ENCODE assay signal across 8 mouse cellular contexts in genomic region chr17:33908331-33909076, GRCm38 (mm10). TPM values are rescaled to one million over a fixed set of nuclear protein-coding genes. Genes with fewer than 3 reads are reported as not detected.
DNase-seq lines count a peak whose midpoint lies in the region; ATAC-seq and TF ChIP-seq lines count a peak whose summit lies in the region.

No protein-coding gene starts in this region.

- H3K4me1 ChIP-seq in cerebellum, adult 2 months (ENCODE audit: control insufficient read depth, insufficient read depth, low read length), result no peaks in the 10 kb centered on the region; the same call in 1 of the 2 replicates
- H3K4me1 ChIP-seq in kidney, adult 2 months (ENCODE audit: control insufficient read depth, insufficient read depth, low read length), result peaks cover 4% of the 10 kb centered on the region; the same call in 1 of the 2 replicates
- peaks cover 14 to 17% of the 10 kb centered on the region in 2 experiments for H3K4me1 ChIP-seq in liver, embryonic 14.5 days (replicated peaks; ENCODE audit: control insufficient read depth in 2 of 2, insufficient read depth in 2 of 2, low read length in 1 of 2)
- peaks cover 22% of the 10 kb centered on the region for H3K4me1 ChIP-seq in neural tube, embryonic 12.5 days

- H3K27me3 ChIP-seq in cerebellum, adult 2 months (ENCODE audit: control insufficient read depth, insufficient read depth, low read length), result no peaks in the 10 kb centered on the region
- H3K27me3 ChIP-seq in kidney, adult 2 months (replicated peaks; ENCODE audit: control insufficient read depth, insufficient read depth, low read length), result no peaks in the 10 kb centered on the region
- no peaks in the 10 kb centered on the region for H3K27me3 ChIP-seq in liver, embryonic 14.5 days (ENCODE audit: control insufficient read depth, insufficient read depth, low read length)
- no peaks in the 10 kb centered on the region for H3K27me3 ChIP-seq in neural tube, embryonic 12.5 days (replicated peaks)

- TF ChIP-seq CTCF in cerebellum, adult 2 months (IDR thresholded peaks at IDR 0.05; ENCODE audit: borderline replicate concordance, insufficient read depth, low read depth, low read length), result no peak
- no peak for TF ChIP-seq CTCF in kidney, adult 2 months (conservative IDR thresholded peaks at IDR 0.05; ENCODE audit: insufficient read depth, insufficient read length, low read depth, low read length)
- TF ChIP-seq CTCF in liver, embryonic 14.5 days (IDR thresholded peaks at IDR 0.05; ENCODE audit: low read depth), result no peak

- peak overlapping the region; percentile 42 for H3K27ac ChIP-seq in cerebellum, adult 2 months (ENCODE audit: insufficient read depth, low read length)
- H3K27ac ChIP-seq in kidney, adult 2 months (ENCODE audit: insufficient read depth, low read depth, low read length), result peak overlapping the region; percentile 71
- peak overlapping the region; percentile 87 for H3K27ac ChIP-seq in liver, embryonic 14.5 days
- H3K27ac ChIP-seq in neural tube, embryonic 12.5 days, result peak overlapping the region; percentile 57

- under 1% methylated on average over 44 of the region's 44 CpGs for WGBS in cerebellum, adult 2 months
- under 1% methylated on average over 44 of the region's 44 CpGs for WGBS in kidney, adult 2 months
- WGBS in liver, embryonic 14.5 days (ENCODE audit: insufficient replicate concordance), result 1% methylated on average over 42 of the region's 44 CpGs
- under 1% methylated on average over 43 of the region's 44 CpGs for WGBS in neural tube, embryonic 12.5 days

- ATAC-seq in frontal cortex, adult (ENCODE audit: low TSS enrichment), result peak; percentile 52
- peak; percentile 57 for ATAC-seq in liver, embryonic 14.5 days (ENCODE audit: insufficient read depth)
- ATAC-seq in neural tube, embryonic 12.5 days (ENCODE audit: low FRiP score, low read depth), result peak; percentile 60

- no peak for TF ChIP-seq EP300 in liver, embryonic 14.5 days (IDR thresholded peaks at IDR 0.05; ENCODE audit: low read depth)

- peak overlapping the region; percentile 86 for H3K4me3 ChIP-seq in cerebellum, adult 2 months (replicated peaks; ENCODE audit: insufficient read depth, low read depth, low read length)
- peak overlapping the region; percentile 66 for H3K4me3 ChIP-seq in kidney, adult 2 months (ENCODE audit: insufficient read depth, low read depth, low read length)
- peak overlapping the region; percentile 73 to 97 for H3K4me3 ChIP-seq in liver, embryonic 14.5 days (ENCODE audit: insufficient read depth in 1 of 2, low read depth in 2 of 2, low read length in 2 of 2)
- H3K4me3 ChIP-seq in neural tube, embryonic 12.5 days, result peak overlapping the region; percentile 84

- peak overlapping the region; percentile 98 for H3K4me2 ChIP-seq in liver, embryonic 14.5 days (ENCODE audit: low read depth)
- H3K4me2 ChIP-seq in neural tube, embryonic 12.5 days (replicated peaks), result peak overlapping the region; percentile 96

- no peaks in the 10 kb centered on the region for H3K9me3 ChIP-seq in liver, embryonic 14.5 days (ENCODE audit: control insufficient read depth, low read length)
- no peaks in the 10 kb centered on the region for H3K9me3 ChIP-seq in neural tube, embryonic 12.5 days

- TF ChIP-seq POLR2A in cerebellum, adult 2 months (IDR thresholded peaks at IDR 0.05; ENCODE audit: borderline replicate concordance, insufficient read depth, low read length), result no peak
- TF ChIP-seq POLR2A in kidney, adult 2 months (IDR thresholded peaks at IDR 0.05; ENCODE audit: low read depth, low read length), result no peak

- no peaks in the 10 kb centered on the region; the same call in 1 of the 2 replicates for H3K36me3 ChIP-seq in kidney, adult 2 months (ENCODE audit: control insufficient read depth, insufficient read depth, low read length)
- H3K36me3 ChIP-seq in liver, embryonic 14.5 days (replicated peaks; ENCODE audit: control insufficient read depth, insufficient read depth, low read depth), result peaks cover 20% of the 10 kb centered on the region
- H3K36me3 ChIP-seq in neural tube, embryonic 12.5 days, result peaks cover 30% of the 10 kb centered on the region

- peak; percentile 82 to 89 for DNase-seq in right cerebral cortex, postnatal 10 days (ENCODE audit: low spot score in 2 of 2)
- no peak for DNase-seq in right cerebral cortex, adult 18-20 months
- DNase-seq in cerebellum, adult 2 months, result peak; percentile 66 to 77
- DNase-seq in kidney, adult 2 months, result peak; percentile 62
- no peak for DNase-seq in liver, embryonic 14.5 days (ENCODE audit: low read depth in 3 of 3, low spot score in 3 of 3)
- no peak for DNase-seq in T-cell, adult 2 months (ENCODE audit: low spot score)

- H3K9ac ChIP-seq in liver, embryonic 14.5 days (replicated peaks), result peak overlapping the region; percentile 98
- H3K9ac ChIP-seq in neural tube, embryonic 12.5 days, result peak overlapping the region; percentile 72

RNA-seq across cellular contexts. Expression of gene Daxx, which starts 0.7 kb away (rescaled TPM):
- 28.6 and 30.4 TPM in 2 replicates for polyA plus RNA-seq in cerebellum, adult 2 months (2012; rRNA removed)
- 33.3 and 35.0 TPM in 2 replicates for polyA plus RNA-seq in kidney, adult 2 months (2012; rRNA removed)
- 11.1 and 14.7 TPM in 2 replicates for polyA plus RNA-seq in liver, embryonic 14.5 days (2012; rRNA removed)
- 14.8 and 15.3 TPM in 2 replicates for polyA plus RNA-seq in liver, embryonic 14.5 days (2014; fragmentation: Nextera tagmentation; extraction: Ambion mirVana)
- polyA plus RNA-seq in neural tube, embryonic 12.5 days (2016; fragmentation: Nextera tagmentation; extraction: Ambion mirVana), result 60.3 and 62.1 TPM in 2 replicates

RNA-seq across cellular contexts. Expression of gene Platr17, which starts 3.6 kb away (rescaled TPM):
- 0.48 and 0.65 TPM in 2 replicates for polyA plus RNA-seq in cerebellum, adult 2 months (2012; rRNA removed)
- polyA plus RNA-seq in kidney, adult 2 months (2012; rRNA removed), result not detected in 2 replicates
- 0.36 and 0.44 TPM in 2 replicates for polyA plus RNA-seq in liver, embryonic 14.5 days (2012; rRNA removed)
- 0.20 and 0.29 TPM in 2 replicates for polyA plus RNA-seq in liver, embryonic 14.5 days (2014; fragmentation: Nextera tagmentation; extraction: Ambion mirVana)
- polyA plus RNA-seq in neural tube, embryonic 12.5 days (2016; fragmentation: Nextera tagmentation; extraction: Ambion mirVana), result not detected in 2 replicates

RNA-seq across cellular contexts. Expression of gene Tapbp, which starts 7.2 kb away (rescaled TPM):
- polyA plus RNA-seq in cerebellum, adult 2 months (2012; rRNA removed), result 27.7 and 28.5 TPM in 2 replicates
- 106 and 112 TPM in 2 replicates for polyA plus RNA-seq in kidney, adult 2 months (2012; rRNA removed)
- 10.4 and 10.6 TPM in 2 replicates for polyA plus RNA-seq in liver, embryonic 14.5 days (2012; rRNA removed)
- polyA plus RNA-seq in liver, embryonic 14.5 days (2014; fragmentation: Nextera tagmentation; extraction: Ambion mirVana), result 24.0 and 28.7 TPM in 2 replicates
- 23.6 and 23.9 TPM in 2 replicates for polyA plus RNA-seq in neural tube, embryonic 12.5 days (2016; fragmentation: Nextera tagmentation; extraction: Ambion mirVana)

RNA-seq across cellular contexts. Expression of gene Zbtb22, which starts 7.2 kb away (rescaled TPM):
- polyA plus RNA-seq in cerebellum, adult 2 months (2012; rRNA removed), result 30.2 and 33.4 TPM in 2 replicates
- polyA plus RNA-seq in kidney, adult 2 months (2012; rRNA removed), result 31.6 and 54.0 TPM in 2 replicates
- polyA plus RNA-seq in liver, embryonic 14.5 days (2012; rRNA removed), result 10.6 and 12.1 TPM in 2 replicates
- polyA plus RNA-seq in liver, embryonic 14.5 days (2014; fragmentation: Nextera tagmentation; extraction: Ambion mirVana), result 4.7 and 4.8 TPM in 2 replicates
- polyA plus RNA-seq in neural tube, embryonic 12.5 days (2016; fragmentation: Nextera tagmentation; extraction: Ambion mirVana), result 21.9 and 24.1 TPM in 2 replicates

RNA-seq across cellular contexts. Expression of gene Kifc1, which starts 18.0 kb away (rescaled TPM):
- polyA plus RNA-seq in cerebellum, adult 2 months (2012; rRNA removed), result 2.2 and 2.3 TPM in 2 replicates
- 1.3 and 1.6 TPM in 2 replicates for polyA plus RNA-seq in kidney, adult 2 months (2012; rRNA removed)
- 37.2 and 40.8 TPM in 2 replicates for polyA plus RNA-seq in liver, embryonic 14.5 days (2012; rRNA removed)
- 7.2 and 7.9 TPM in 2 replicates for polyA plus RNA-seq in liver, embryonic 14.5 days (2014; fragmentation: Nextera tagmentation; extraction: Ambion mirVana)
- 2.6 and 4.1 TPM in 2 replicates for polyA plus RNA-seq in neural tube, embryonic 12.5 days (2016; fragmentation: Nextera tagmentation; extraction: Ambion mirVana)

Comparison
In these comparisons a context has a peak if more than half of its experiments do, and no peak if none do; other contexts are left out.
1. DNase-seq: peak in right cerebral cortex, postnatal 10 days (2 of 2), cerebellum, adult 2 months (2 of 2) and kidney, adult 2 months (single experiment); none in right cerebral cortex, adult 18-20 months (single experiment), liver, embryonic 14.5 days (0 of 3) and T-cell, adult 2 months (single experiment).
2. Peak in every context shown above with its lines, with median percentiles within 50 percentile points of each other: H3K27ac ChIP-seq, H3K4me3 ChIP-seq and ATAC-seq.